Mouse (Mus musculus) limb, embryonic 14.5 days (tissue): ENCODE data around the gene Zfp956. TPM values are rescaled to one million over a fixed set of nuclear protein-coding genes. Genes with fewer than 3 reads are reported as not detected.
A peak's percentile ranks its signal among the peaks of the same experiment; 100 is the strongest.

Experiments used
- ATAC-seq: fragments of 200-750 bp; cut with Nextera tagmentation; 2 replicates; pipeline ENCODE4 v1.8.0; 2017; ENCODE audit warnings: low read depth, moderate number of reproducible peaks, moderate TSS enrichment; ENCODE audit not compliant: low FRiP score
- DNase-seq: peaks from one replicate; pipeline ENCODE4 v3.0.0-alpha.2; 2015; ENCODE audit warnings: low spot score
- H3K27ac ChIP-seq: fragments of 300-500 bp; sonication (generic); replicated peaks from 2 replicates; pipeline ENCODE4 v1.5.1; 2014; ENCODE audit warnings: low read depth, mild to moderate bottlenecking, low read length, moderate library complexity, mixed read lengths
- H3K27me3 ChIP-seq: fragments of 300-500 bp; sonication (generic); 2 replicates; pipeline ENCODE4 v1.6.1; 2014; ENCODE audit warnings: low read length, mixed read lengths; ENCODE audit not compliant: control insufficient read depth, insufficient read depth
- H3K36me3 ChIP-seq: fragments of 300-500 bp; sonication (generic); 2 replicates; pipeline ENCODE4 v1.6.1; 2014; ENCODE audit warnings: mild to moderate bottlenecking, low read length, moderate library complexity, mixed read lengths; ENCODE audit not compliant: control insufficient read depth, insufficient read depth
- H3K4me1 ChIP-seq: fragments of 300-500 bp; sonication (generic); 2 replicates; pipeline ENCODE4 v1.6.1; 2014; ENCODE audit warnings: antibody characterized with exemption, low read length, mixed read lengths; ENCODE audit not compliant: control insufficient read depth, insufficient read depth
- H3K4me2 ChIP-seq: fragments of 300-500 bp; sonication (generic); replicated peaks from 2 replicates; pipeline ENCODE4 v1.6.1; 2014; ENCODE audit warnings: low read depth, mild to moderate bottlenecking, low read length, moderate library complexity; ENCODE audit not compliant: severe bottlenecking
- H3K4me3 ChIP-seq: fragments of 300-500 bp; sonication (generic); replicated peaks from 2 replicates; pipeline ENCODE4 v1.5.1; 2014; ENCODE audit warnings: low read length
- H3K9ac ChIP-seq: fragments of 300-500 bp; sonication (generic); 2 replicates; pipeline ENCODE4 v1.6.1; 2014; ENCODE audit warnings: mild to moderate bottlenecking, low read depth, low read length, moderate library complexity; ENCODE audit not compliant: severe bottlenecking
- H3K9me3 ChIP-seq: fragments of 300-500 bp; sonication (generic); 2 replicates; pipeline ENCODE4 v1.6.1; 2016; ENCODE audit warnings: low read length; ENCODE audit not compliant: control insufficient read depth
- POLR2A ChIP-seq: fragments of 200-500 bp; IDR thresholded peaks from 2 replicates; pipeline ENCODE4 v1.8.0; 2012; ENCODE audit warnings: inconsistent platforms, mild to moderate bottlenecking, moderate library complexity, borderline replicate concordance; ENCODE audit not compliant: insufficient read depth, insufficient read length; ENCODE audit errors: extremely low read depth
- WGBS: fragments of 180-500 bp; shearing (Covaris S2); extraction: QIAGEN DNeasy Blood & Tissue Kit; methylation state at CpG from one replicate; pipeline ENCODE4 v1.1.7; 2014; 5-methylcytosine and 5-hydroxymethylcytosine counted together
- polyA plus RNA-seq, 2 experiments: library from polyadenylated mRNA; depleted of rRNA in 1 of 2; stranded (reverse) in 1 of 2; unstranded in 1 of 2; fragments of >200 nt; fragmentation: Nextera tagmentation in 1 of 2; extraction: Ambion mirVana in 1 of 2; gene quantifications; 2 replicates each; pipeline versions ENCODE4 v1.2.1 to v1.2.3; 2012 to 2014

Gene Zfp956
- polyA plus RNA-seq, 2 experiments, result 10.5 to 30.1 TPM

GRCm38 (mm10) chr6:47974599-47974998 lies 21.4 kb downstream of the Zfp956 start:
- no peaks in the 10 kb centered on the region for H3K36me3 ChIP-seq
- WGBS, result 80% methylated on average over 1 of the region's 1 CpGs
- DNase-seq (no peak), ATAC-seq (no peak)
- H3K9me3 ChIP-seq, result no peaks in the 10 kb centered on the region
- H3K4me2 ChIP-seq, result no peak overlapping the region
- no peak overlapping the region for H3K27ac ChIP-seq
- TF ChIP-seq POLR2A, result no peak
- H3K4me3 ChIP-seq, result no peak overlapping the region
- H3K27me3 ChIP-seq, result no peaks in the 10 kb centered on the region
- no peak overlapping the region for H3K9ac ChIP-seq
- H3K4me1 ChIP-seq, result no peaks in the 10 kb centered on the region

- Histone ChIP-seq H3K9ac (no peak overlapping the region), H3K27me3 (no peaks in the 10 kb centered on the region), H3K4me2 (no peak overlapping the region), H3K4me3 (no peak overlapping the region), H3K27ac (no peak overlapping the region), H3K36me3 (no peaks in the 10 kb centered on the region), H3K4me1 (no peaks in the 10 kb centered on the region), H3K9me3 (no peaks in the 10 kb centered on the region)
- ATAC-seq, result peak; percentile 78
- TF ChIP-seq POLR2A, result no peak
- DNase-seq, result peak; percentile 60
- WGBS, result 14% methylated on average over 6 of the region's 6 CpGs
Observed at GRCm38 (mm10) chr6:47978897-47979368, 25.7 kb downstream of the Zfp956 start.

GRCm38 (mm10) chr6:47983936-47984335 lies 30.7 kb downstream of the Zfp956 start:
- no peak for DNase-seq
- H3K27ac ChIP-seq, result no peak overlapping the region
- TF ChIP-seq POLR2A, result no peak
- no peak for ATAC-seq
- no peaks in the 10 kb centered on the region for H3K9me3 ChIP-seq
- no peaks in the 10 kb centered on the region for H3K36me3 ChIP-seq
- 4% methylated on average over 2 of the region's 2 CpGs for WGBS
- H3K27me3 ChIP-seq, result no peaks in the 10 kb centered on the region
- H3K4me1 ChIP-seq, result no peaks in the 10 kb centered on the region
- H3K9ac ChIP-seq, result no peak overlapping the region
- no peak overlapping the region for H3K4me2 ChIP-seq
- H3K4me3 ChIP-seq, result no peak overlapping the region

GRCm38 (mm10) chr6:47995661-47996060 lies 42.5 kb downstream of the Zfp956 start:
- Histone ChIP-seq H3K9me3 (no peaks in the 10 kb centered on the region), H3K4me2 (no peak overlapping the region), H3K27me3 (no peaks in the 10 kb centered on the region), H3K36me3 (no peaks in the 10 kb centered on the region), H3K27ac (no peak overlapping the region), H3K4me1 (no peaks in the 10 kb centered on the region), H3K9ac (no peak overlapping the region), H3K4me3 (no peak overlapping the region)
- no peak for DNase-seq
- TF ChIP-seq POLR2A, result no peak
- ATAC-seq, result no peak
- WGBS, result 87% methylated on average over 9 of the region's 9 CpGs

- no peak for TF ChIP-seq POLR2A
- Histone ChIP-seq H3K4me1 (no peaks in the 10 kb centered on the region), H3K27me3 (no peaks in the 10 kb centered on the region), H3K4me3 (no peak overlapping the region), H3K27ac (no peak overlapping the region), H3K36me3 (no peaks in the 10 kb centered on the region), H3K9me3 (no peaks in the 10 kb centered on the region), H3K9ac (no peak overlapping the region), H3K4me2 (no peak overlapping the region)
- DNase-seq (no peak), ATAC-seq (no peak)
- WGBS, result 55% methylated on average over 8 of the region's 8 CpGs
Observed at GRCm38 (mm10) chr6:48010727-48011126, 57.5 kb downstream of the Zfp956 start.

Other genes with a start within 250 kb of the Zfp956 start
- 111 and 139 TPM in 2 replicates for gene Pdia4, start 140.0 kb upstream of the Zfp956 start, polyA plus RNA-seq (2012; rRNA removed)
- 243 and 256 TPM in 2 replicates for gene Pdia4, start 140.0 kb upstream of the Zfp956 start, polyA plus RNA-seq (2014; fragmentation: Nextera tagmentation; extraction: Ambion mirVana)
- 1.8 and 2.0 TPM in 2 replicates for gene Zfp786, start 122.5 kb upstream of the Zfp956 start, polyA plus RNA-seq (2012; rRNA removed)
- gene Zfp786, start 122.5 kb upstream of the Zfp956 start, polyA plus RNA-seq (2014; fragmentation: Nextera tagmentation; extraction: Ambion mirVana), result 2.9 and 3.7 TPM in 2 replicates
- 11.7 and 15.5 TPM in 2 replicates for gene Zfp398, start 117.7 kb upstream of the Zfp956 start, polyA plus RNA-seq (2012; rRNA removed)
- 10.4 and 12.1 TPM in 2 replicates for gene Zfp398, start 117.7 kb upstream of the Zfp956 start, polyA plus RNA-seq (2014; fragmentation: Nextera tagmentation; extraction: Ambion mirVana)
- 20.2 and 20.8 TPM in 2 replicates for gene Zfp282, start 76.2 kb upstream of the Zfp956 start, polyA plus RNA-seq (2012; rRNA removed)
- gene Zfp282, start 76.2 kb upstream of the Zfp956 start, polyA plus RNA-seq (2014; fragmentation: Nextera tagmentation; extraction: Ambion mirVana), result 19.7 and 22.2 TPM in 2 replicates
- 19.6 and 21.0 TPM in 2 replicates for gene Zfp212, start 32.9 kb upstream of the Zfp956 start, polyA plus RNA-seq (2012; rRNA removed)
- gene Zfp212, start 32.9 kb upstream of the Zfp956 start, polyA plus RNA-seq (2014; fragmentation: Nextera tagmentation; extraction: Ambion mirVana), result 14.0 and 14.7 TPM in 2 replicates
- 24.8 and 27.6 TPM in 2 replicates for gene Zfp777, start 95.5 kb downstream of the Zfp956 start, polyA plus RNA-seq (2012; rRNA removed)
- gene Zfp777, start 95.5 kb downstream of the Zfp956 start, polyA plus RNA-seq (2014; fragmentation: Nextera tagmentation; extraction: Ambion mirVana), result 9.3 and 10.9 TPM in 2 replicates
- 34.8 and 42.9 TPM in 2 replicates for gene Zfp746, start 133.2 kb downstream of the Zfp956 start, polyA plus RNA-seq (2012; rRNA removed)
- 26.1 and 27.5 TPM in 2 replicates for gene Zfp746, start 133.2 kb downstream of the Zfp956 start, polyA plus RNA-seq (2014; fragmentation: Nextera tagmentation; extraction: Ambion mirVana)